Mouse (Mus musculus) MEL (cell line): Measurements from ENCODE around the gene Lurap1l. TPM values are rescaled to one million over a fixed set of nuclear protein-coding genes. Genes with fewer than 3 reads are reported as not detected.

ENCODE experiments used
- DNase-seq: peaks from one replicate; pipeline ENCODE4 v3.0.0; 2011; ENCODE audit warnings: low read depth, low spot score
- H3K27ac ChIP-seq: 2 replicates; pipeline ENCODE4 v1.5.1; 2012; ENCODE audit warnings: low read depth, mild to moderate bottlenecking, control low read depth, low read length, moderate library complexity; ENCODE audit not compliant: control insufficient read depth
- H3K27me3 ChIP-seq, 2 experiments: fragments of 150-350 bp in 1 of 2; sonication (generic) in 1 of 2; 2 replicates each; pipeline ENCODE4 v1.6.1; 2012; ENCODE audit warnings: low read length in 2 of 2, mild to moderate bottlenecking in 2 of 2, improper control_type of control experiment in 1 of 2, moderate library complexity in 1 of 2; ENCODE audit not compliant: insufficient read depth in 2 of 2, control insufficient read depth in 1 of 2
- H3K36me3 ChIP-seq, 2 experiments: 2 replicates each; pipeline ENCODE4 v1.6.1; 2012 to 2014; ENCODE audit warnings: low read length in 2 of 2, improper control_type of control experiment in 1 of 2, inconsistent platforms in 1 of 2, mild to moderate bottlenecking in 1 of 2; ENCODE audit not compliant: insufficient read depth in 2 of 2, control insufficient read depth in 1 of 2
- H3K4me1 ChIP-seq, 2 experiments: fragments of 150-350 bp in 1 of 2; sonication (generic) in 1 of 2; 2 replicates each; pipeline ENCODE4 v1.6.1; 2012; ENCODE audit warnings: low read length in 2 of 2, improper control_type of control experiment in 1 of 2, mild to moderate bottlenecking in 1 of 2; ENCODE audit not compliant: insufficient read depth in 2 of 2, control insufficient read depth in 1 of 2
- H3K4me3 ChIP-seq, 2 experiments: fragments of 150-350 bp in 1 of 2; sonication (generic) in 1 of 2; 2 replicates each; pipeline ENCODE4 v1.5.1; 2012; ENCODE audit warnings: low read depth in 2 of 2, low read length in 2 of 2, mild to moderate bottlenecking in 2 of 2, moderate library complexity in 2 of 2, control low read depth in 1 of 2, improper control_type of control experiment in 1 of 2; ENCODE audit not compliant: control insufficient read depth in 1 of 2, insufficient read depth in 1 of 2
- H3K79me2 ChIP-seq: 2 replicates; pipeline ENCODE4 v1.6.1; 2012; ENCODE audit warnings: mild to moderate bottlenecking, low read length, moderate library complexity; ENCODE audit not compliant: control insufficient read depth, poor library complexity, insufficient read depth
- H3K9ac ChIP-seq: 2 replicates; pipeline ENCODE4 v1.6.1; 2012; ENCODE audit warnings: low read depth, mild to moderate bottlenecking, control low read depth, low read length, moderate library complexity; ENCODE audit not compliant: control insufficient read depth, poor library complexity, severe bottlenecking
- H3K9me3 ChIP-seq: fragments of 150-350 bp; sonication (generic); replicated peaks from 2 replicates; pipeline ENCODE4 v1.6.1; 2012; ENCODE audit warnings: mild to moderate bottlenecking, low read length, improper control_type of control experiment, moderate library complexity; ENCODE audit not compliant: insufficient read depth
- CTCF ChIP-seq, 3 experiments: IDR thresholded peaks in 2 of 3; conservative IDR thresholded peaks in 1 of 3; 2 replicates each; pipeline ENCODE4 v1.5.1; 2011 to 2012; ENCODE audit warnings: low read length in 3 of 3, low read depth in 2 of 3, mild to moderate bottlenecking in 2 of 3, improper control_type of control experiment in 1 of 3, inconsistent platforms in 1 of 3, mixed read lengths in 1 of 3, moderate library complexity in 1 of 3; ENCODE audit not compliant: control insufficient read depth in 1 of 3, insufficient read depth in 1 of 3, poor library complexity in 1 of 3, severe bottlenecking in 1 of 3
- EP300 ChIP-seq, 2 experiments: IDR thresholded peaks; 2 replicates each; pipeline ENCODE4 v1.6.1; 2011; ENCODE audit warnings: improper control_type of control experiment in 2 of 2, low read length in 2 of 2, low read depth in 1 of 2, mild to moderate bottlenecking in 1 of 2
- ETS1 ChIP-seq: IDR thresholded peaks from 2 replicates; pipeline ENCODE4 v1.6.1; 2012; ENCODE audit warnings: low read depth, mild to moderate bottlenecking, inconsistent platforms, low read length, improper control_type of control experiment, moderate library complexity
- HCFC1 ChIP-seq: IDR thresholded peaks from 2 replicates; pipeline ENCODE4 v1.6.1; 2012; ENCODE audit warnings: low read depth, mild to moderate bottlenecking, inconsistent platforms, low read length, improper control_type of control experiment, moderate library complexity
- KAT2A ChIP-seq: conservative IDR thresholded peaks from 2 replicates; pipeline ENCODE4 v1.6.1; 2012; ENCODE audit warnings: low read depth, low read length, improper control_type of control experiment, inconsistent platforms
- MAFK ChIP-seq: IDR thresholded peaks from 2 replicates; pipeline ENCODE4 v1.6.1; 2011; ENCODE audit warnings: low read depth, mild to moderate bottlenecking, low read length, improper control_type of control experiment, borderline replicate concordance
- MAZ ChIP-seq: IDR thresholded peaks from 2 replicates; pipeline ENCODE4 v1.6.1; 2012; ENCODE audit warnings: low read depth, mild to moderate bottlenecking, inconsistent platforms, low read length, improper control_type of control experiment
- MEF2A ChIP-seq: IDR thresholded peaks from 2 replicates; pipeline ENCODE4 v1.6.1; 2014; ENCODE audit warnings: low read depth, mild to moderate bottlenecking, inconsistent platforms, low read length, improper control_type of control experiment; ENCODE audit not compliant: poor library complexity, insufficient replicate concordance, severe bottlenecking; ENCODE audit errors: extremely low read depth
- NELFE ChIP-seq: IDR thresholded peaks from 2 replicates; pipeline ENCODE4 v1.6.1; 2011; ENCODE audit warnings: low read depth, low read length, improper control_type of control experiment
- NRF1 ChIP-seq: IDR thresholded peaks from 2 replicates; pipeline ENCODE4 v1.6.1; 2014; ENCODE audit warnings: low read depth, mild to moderate bottlenecking, inconsistent platforms, low read length, improper control_type of control experiment, moderate library complexity; ENCODE audit not compliant: poor library complexity, insufficient read depth, severe bottlenecking
- TAL1 ChIP-seq: IDR thresholded peaks from 2 replicates; pipeline ENCODE4 v1.6.1; 2012; ENCODE audit warnings: mild to moderate bottlenecking, inconsistent platforms, low read length, moderate library complexity, mixed read lengths
- TBP ChIP-seq: IDR thresholded peaks from 2 replicates; pipeline ENCODE4 v1.8.0; 2011; ENCODE audit warnings: low read depth, low read length, improper control_type of control experiment
- TCF12 ChIP-seq: IDR thresholded peaks from 2 replicates; pipeline ENCODE4 v1.6.1; 2014; ENCODE audit warnings: low read depth, mild to moderate bottlenecking, inconsistent platforms, low read length, improper control_type of control experiment, moderate library complexity
- ZC3H11A ChIP-seq: IDR thresholded peaks from 2 replicates; pipeline ENCODE4 v1.6.1; 2012; ENCODE audit warnings: low read depth, mild to moderate bottlenecking, inconsistent platforms, low read length, improper control_type of control experiment
- ZKSCAN1 ChIP-seq: IDR thresholded peaks from 2 replicates; pipeline ENCODE4 v1.6.1; 2012; ENCODE audit warnings: low read depth, mild to moderate bottlenecking, inconsistent platforms, low read length, improper control_type of control experiment, moderate library complexity
- ZNF384 ChIP-seq: IDR thresholded peaks from 2 replicates; pipeline ENCODE4 v1.6.1; 2012; ENCODE audit warnings: low read depth, mild to moderate bottlenecking, inconsistent platforms, low read length, improper control_type of control experiment
- polyA plus RNA-seq, 2 experiments: library from polyadenylated mRNA; stranded (reverse) in 1 of 2; unstranded in 1 of 2; fragments of >175 nt in 1 of 2; fragments of >200 nt in 1 of 2; gene quantifications; 2 replicates each; pipeline versions ENCODE4 v1.2.1 to v1.2.4; 2012; ENCODE audit warnings: low replicate concordance in 2 of 2, low read depth in 1 of 2; ENCODE audit not compliant: insufficient read length in 2 of 2, insufficient read depth in 1 of 2, missing spikeins in 1 of 2
- total RNA-seq: library from RNA; depleted of rRNA; stranded (reverse); fragments of 300-350 nt; gene quantifications from 2 replicates; pipeline ENCODE4 v1.2.3, GENCODE M21; 2012; rRNA removed

Gene Lurap1l
- total and polyA plus RNA-seq, 3 experiments = not detected

DNA sequence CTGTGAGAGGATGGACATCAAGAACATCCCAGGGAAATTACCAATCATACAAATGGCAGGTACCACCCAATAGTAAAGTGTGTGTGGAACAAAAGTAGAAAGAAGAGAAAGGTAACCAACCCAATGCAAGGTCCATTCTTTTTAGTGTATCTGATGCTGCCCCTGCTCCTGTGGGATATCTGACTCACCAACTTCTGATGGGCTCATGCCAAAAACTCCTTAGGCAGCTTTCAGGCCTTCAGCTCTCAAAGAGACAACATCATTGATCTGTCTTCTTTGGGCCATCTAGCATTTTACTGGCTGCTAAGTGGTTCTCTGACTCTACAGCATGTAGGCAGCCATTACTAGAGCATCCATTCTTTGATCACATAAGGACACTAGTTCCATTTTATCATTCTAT, 63.5 kb downstream of the Lurap1l start:
- Histone ChIP-seq H3K9ac (no peak overlapping the region), H3K36me3 (no peaks in the 10 kb centered on the region), H3K27ac (no peak overlapping the region), H3K9me3 (no peaks in the 10 kb centered on the region), H3K27me3 (no peaks in the 10 kb centered on the region), H3K4me3 (no peak overlapping the region)
- DNase-seq = no peak
- TF ChIP-seq TBP (no peak), ZNF384 (no peak), KAT2A (no peak), NRF1 (no peak)
- TF ChIP-seq, all 39 proteins: peak for 0
- no peaks in the 10 kb centered on the region for H3K4me1 ChIP-seq
- no peaks in the 10 kb centered on the region for H3K79me2 ChIP-seq

GRCm38 (mm10) chr4:80990819-80991218, 80.4 kb downstream of the Lurap1l start:
- Histone ChIP-seq H3K27ac (no peak overlapping the region), H3K9ac (no peak overlapping the region), H3K4me3 (no peak overlapping the region), H3K36me3 (no peaks in the 10 kb centered on the region), H3K4me1 (no peaks in the 10 kb centered on the region), H3K79me2 (no peaks in the 10 kb centered on the region), H3K27me3 (no peaks in the 10 kb centered on the region), H3K9me3 (no peaks in the 10 kb centered on the region)
- TF ChIP-seq MAZ = no peak
- no peak for TF ChIP-seq EP300 (IDR thresholded peaks at IDR 0.05; ENCODE audit: low read depth in 1 of 2, low read length in 2 of 2)
- no peak for TF ChIP-seq TAL1
- TF ChIP-seq ZKSCAN1 = no peak
- TF ChIP-seq ZC3H11A = no peak
- no peak for TF ChIP-seq HCFC1
- no peak for TF ChIP-seq NELFE
- TF ChIP-seq CTCF (IDR thresholded peaks at IDR 0.05 in 2 of 3, conservative IDR thresholded peaks at IDR 0.05 in 1 of 3; ENCODE audit: control insufficient read depth in 1 of 3, insufficient read depth in 1 of 3, low read depth in 2 of 3, low read length in 3 of 3, poor library complexity in 1 of 3, severe bottlenecking in 1 of 3) = no peak
- TF ChIP-seq MAFK = no peak
- no peak for TF ChIP-seq TCF12
- no peak for TF ChIP-seq MEF2A
- no peak for DNase-seq

GRCm38 (mm10) chr4:81003528-81003927, 93.1 kb downstream of the Lurap1l start:
- DNase-seq = no peak
- no peak overlapping the region for H3K9ac ChIP-seq
- H3K4me3 ChIP-seq = no peak overlapping the region
- TF ChIP-seq ETS1 = no peak
- H3K27ac ChIP-seq = no peak overlapping the region
- H3K27me3 ChIP-seq = no peaks in the 10 kb centered on the region
- H3K4me1 ChIP-seq = no peaks in the 10 kb centered on the region
- H3K36me3 ChIP-seq = no peaks in the 10 kb centered on the region
- no peaks in the 10 kb centered on the region for H3K9me3 ChIP-seq
- no peaks in the 10 kb centered on the region; the same call in 1 of the 2 replicates for H3K79me2 ChIP-seq

Other genes with a start within 250 kb of the Lurap1l start
- gene Tyrp1, start 76.5 kb upstream of the Lurap1l start, total RNA-seq = not detected in 2 replicates
- gene Tyrp1, start 76.5 kb upstream of the Lurap1l start, polyA plus RNA-seq = not detected